Mouse (Mus musculus): ENCODE data around the gene Pdhb. TPM values are rescaled to one million over a fixed set of nuclear protein-coding genes. Genes with fewer than 3 reads are reported as not detected.

The Pdhb gene
- total RNA-seq, 2 experiments from 2014 or later: 178 to 185 TPM

GRCm38 (mm10) chr14:8200769-8201168, 27.9 kb upstream of the Pdhb start:
- intact Hi-C loops (cut with DNase I): no loop called here
- DNase-seq (ENCODE audit: low spot score in 2 of 2): no peak

GRCm38 (mm10) chr14:8192727-8193126, 19.9 kb upstream of the Pdhb start:
- intact Hi-C loops (cut with DNase I): no loop called here
- no peak for DNase-seq (ENCODE audit: low spot score in 2 of 2)

GRCm38 (mm10) chr14:8191331-8191965, 18.6 kb upstream of the Pdhb start:
- no peak for DNase-seq (ENCODE audit: low spot score in 2 of 2)
- intact Hi-C loops (cut with DNase I): no loop called here

- intact Hi-C loops (cut with DNase I): no loop called here
- no peak for DNase-seq (ENCODE audit: low spot score in 2 of 2)
Measured at GRCm38 (mm10) chr14:8190556-8190955, 17.7 kb upstream of the Pdhb start.

GRCm38 (mm10) chr14:8186278-8187045, 13.6 kb upstream of the Pdhb start:
- intact Hi-C loops (cut with DNase I): loop anchor here (1.0 kb wide), 1 partner anchor 23 kb away; no protein-coding TSS in a partner anchor
- peak; percentile 75 to 96 for DNase-seq (ENCODE audit: low spot score in 2 of 2)

GRCm38 (mm10) chr14:8183330-8183729, 10.5 kb upstream of the Pdhb start:
- intact Hi-C loops (cut with DNase I): loop anchor here (5.0 kb wide), 2 partner anchors 64 to 164 kb away; no protein-coding TSS in a partner anchor
- DNase-seq (ENCODE audit: low spot score in 2 of 2): peak in 1 of 2 experiments; percentile 28

GRCm38 (mm10) chr14:8180371-8181035, 7.7 kb upstream of the Pdhb start:
- no peak for DNase-seq (ENCODE audit: low spot score in 2 of 2)
- intact Hi-C loops (cut with DNase I): loop anchor here (5.0 kb wide), 2 partner anchors 67 to 167 kb away; no protein-coding TSS in a partner anchor

DNA sequence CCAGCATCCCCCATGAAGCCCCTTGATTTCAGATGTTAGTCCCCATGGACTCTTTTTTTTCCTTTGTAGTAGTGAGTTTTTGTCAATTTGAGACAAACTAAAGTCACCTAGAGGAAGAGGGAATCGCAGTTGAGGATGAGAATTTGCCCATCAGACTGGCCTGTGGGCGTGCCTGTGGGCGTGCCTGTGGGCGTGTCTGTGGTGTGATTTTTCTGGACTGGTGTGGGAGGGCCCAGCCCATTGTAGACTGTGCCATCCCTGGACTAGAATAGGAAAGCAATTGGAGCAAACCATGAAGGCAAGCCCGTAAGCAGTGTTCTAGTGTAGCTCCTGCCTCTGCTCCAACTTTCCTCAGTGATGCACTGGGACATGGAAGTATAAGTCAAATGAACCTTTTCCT, 3.4 kb upstream of the Pdhb start:
- DNase-seq (ENCODE audit: low spot score in 2 of 2): no peak
- intact Hi-C loops (cut with DNase I): no loop called here

- intact Hi-C loops (cut with DNase I): loop anchor here (5.0 kb wide), 1 partner anchor 172 kb away; the partner anchor contains the start of gene Abhd6
Measured at GRCm38 (mm10) chr14:8174634-8175033, 1.8 kb upstream of the Pdhb start.

GRCm38 (mm10) chr14:8173542-8174250, 871 bp upstream of the Pdhb start:
- intact Hi-C loops (cut with DNase I): loop anchor here (5.0 kb wide), 1 partner anchor 171 kb away; the partner anchor contains the start of gene Abhd6
- peak in 1 of 2 experiments; percentile 55 for DNase-seq (ENCODE audit: low spot score in 2 of 2)

More at GRCm38 (mm10) chr14:8174634-8175033, 1.8 kb upstream of the Pdhb start:
- DNase-seq (ENCODE audit: low spot score in 2 of 2): no peak

GRCm38 (mm10) chr14:8164463-8164862, 8.4 kb downstream of the Pdhb start:
- intact Hi-C loops (cut with DNase I): loop anchor here (5.0 kb wide), 1 partner anchor 202 kb away; no protein-coding TSS in a partner anchor
- no peak for DNase-seq (ENCODE audit: low spot score in 2 of 2)

- DNase-seq (ENCODE audit: low spot score in 2 of 2): no peak
- intact Hi-C loops (cut with DNase I): loop anchor here (2.0 to 5.0 kb wide), 2 partner anchors 69 to 199 kb away; no protein-coding TSS in a partner anchor
Measured at GRCm38 (mm10) chr14:8161777-8162176, 11.0 kb downstream of the Pdhb start.

DNA sequence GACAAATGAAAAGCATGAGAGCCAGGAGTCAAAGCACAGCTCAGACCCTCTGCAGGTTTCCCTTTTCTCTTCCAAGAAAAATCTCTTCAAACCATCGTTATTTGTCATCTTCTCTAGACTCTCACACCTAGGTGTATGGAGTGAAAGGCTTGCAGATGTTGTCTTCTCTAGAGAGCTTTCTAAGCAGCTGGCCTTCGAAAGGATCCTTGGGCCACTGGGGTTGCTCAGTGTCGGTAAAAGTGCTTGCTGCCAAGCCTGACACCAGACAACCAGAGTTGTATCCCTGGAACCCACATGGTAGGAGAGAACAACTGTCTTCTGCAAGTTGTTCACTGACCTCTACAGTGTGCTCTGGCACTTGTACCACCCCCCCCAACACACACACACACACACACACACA, 13.7 kb downstream of the Pdhb start:
- intact Hi-C loops (cut with DNase I): no loop called here
- no peak for DNase-seq (ENCODE audit: low spot score in 2 of 2)

- intact Hi-C loops (cut with DNase I): no loop called here
- DNase-seq (ENCODE audit: low spot score in 2 of 2): no peak
Measured at GRCm38 (mm10) chr14:8158721-8159120, 14.1 kb downstream of the Pdhb start.

GRCm38 (mm10) chr14:8156947-8157346, 15.9 kb downstream of the Pdhb start:
- intact Hi-C loops (cut with DNase I): no loop called here
- DNase-seq (ENCODE audit: low spot score in 2 of 2): no peak

GRCm38 (mm10) chr14:8154072-8154471, 18.8 kb downstream of the Pdhb start:
- DNase-seq (ENCODE audit: low spot score in 2 of 2): no peak
- intact Hi-C loops (cut with DNase I): no loop called here

DNA sequence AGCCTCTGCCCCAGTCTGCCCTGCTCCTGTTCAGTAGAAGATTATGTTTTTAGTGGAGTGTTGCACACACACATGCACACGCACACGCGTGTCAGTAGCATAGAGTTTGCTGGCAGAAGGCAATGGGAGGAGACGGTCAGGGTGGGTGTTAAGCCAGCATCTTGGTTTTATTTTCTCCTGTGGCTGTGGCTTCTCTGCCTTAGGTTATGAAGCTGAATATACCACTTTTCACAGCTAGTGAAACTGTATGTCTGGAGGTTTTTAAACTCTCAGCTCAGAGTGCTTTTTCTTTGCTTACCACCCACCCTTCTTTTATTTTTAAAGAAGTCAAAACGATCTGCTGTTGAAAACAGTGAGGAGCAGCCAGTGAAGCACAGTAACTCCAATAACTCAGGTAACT, 21.1 kb downstream of the Pdhb start:
- intact Hi-C loops (cut with DNase I): loop anchor here (1.0 kb wide), 1 partner anchor 16 kb away; no protein-coding TSS in a partner anchor
- peak in 1 of 2 experiments; percentile 57 for DNase-seq (ENCODE audit: low spot score in 2 of 2)

DNA sequence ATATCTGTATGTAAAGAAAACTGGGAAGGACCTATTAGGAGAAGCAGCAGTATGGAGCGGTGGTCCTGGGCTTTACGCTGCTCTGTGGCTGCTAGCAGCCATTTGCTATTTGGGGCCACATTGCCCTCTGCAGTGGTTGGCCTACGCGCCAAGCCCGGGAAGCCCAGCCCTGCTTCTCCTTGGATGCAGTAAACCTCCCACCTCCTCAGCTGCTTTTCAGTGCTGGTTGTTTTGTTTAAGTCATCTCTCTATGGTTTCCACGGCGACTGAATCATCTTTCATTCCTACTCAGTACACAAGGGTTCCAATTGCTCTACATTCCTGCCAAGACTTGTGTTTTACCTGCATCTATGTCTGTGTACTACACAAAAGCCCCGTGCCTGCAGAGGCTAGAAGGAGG, 24.0 kb downstream of the Pdhb start:
- peak; percentile 51 to 71 for DNase-seq (ENCODE audit: low spot score in 2 of 2)
- intact Hi-C loops (cut with DNase I): no loop called here

- intact Hi-C loops (cut with DNase I): no loop called here
- DNase-seq (ENCODE audit: low spot score in 2 of 2): no peak
Measured at GRCm38 (mm10) chr14:8146611-8147223, 26.1 kb downstream of the Pdhb start.
